Mouse (Mus musculus) heart, postnatal 36 days (tissue): ENCODE measurements around the gene Rps8. TPM values are rescaled to one million over a fixed set of nuclear protein-coding genes. Genes with fewer than 3 reads are reported as not detected.

Source experiments
- DNase-seq, 2 experiments: peaks; one replicate each; pipeline ENCODE4 v3.0.0; 2021 to 2022
- intact Hi-C: fragments of 180-260 bp; cut with DNase I; formaldehyde crosslinking; loops from one replicate; pipeline ENCODE4 v1.15.1; 2025
- total RNA-seq, 2 experiments: library from RNA; stranded (reverse); gene quantifications; 2 replicates each; pipeline ENCODE4 v1.2.3; 2021

Rps8 gene
- total RNA-seq, 2 experiments from 2014 or later: 550 to 602 TPM

DNA sequence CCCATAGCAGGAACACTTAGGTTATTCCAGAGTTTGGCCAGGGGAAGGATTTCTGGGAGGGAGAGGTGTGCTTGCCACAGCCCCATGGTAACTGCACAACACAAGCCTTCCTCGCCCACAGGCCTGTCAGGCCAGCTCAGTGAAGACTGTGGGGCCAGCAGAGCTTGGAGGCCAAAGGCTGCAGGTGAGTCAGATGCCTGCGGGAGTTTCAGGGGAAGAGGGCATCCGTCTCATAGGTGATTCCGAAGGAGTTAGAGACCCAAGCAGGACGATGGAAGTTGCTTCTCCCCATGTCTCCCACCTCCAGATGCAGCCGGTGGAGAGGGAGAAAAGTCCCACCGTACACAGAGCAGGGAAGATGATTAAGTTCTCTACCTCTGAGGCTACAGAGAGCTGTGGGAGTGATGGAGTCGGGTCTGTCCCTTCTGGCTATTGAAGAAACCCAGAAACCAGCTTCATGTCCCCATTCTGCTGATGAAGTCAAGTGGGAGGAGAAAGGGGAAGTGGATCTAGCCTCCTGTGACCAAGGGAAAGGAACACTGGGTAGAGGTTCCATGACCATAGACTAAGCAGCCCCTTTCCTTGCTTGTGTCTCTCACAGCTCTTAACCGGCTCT, 29.3 kb downstream of the Rps8 start, which contains the start of gene Tctex1d4:
TSS of gene Tctex1d4 (plus strand) at position 120 of the 616 bp plus-strand sequence.
- DNase-seq: peak; percentile 28 to 30
- intact Hi-C loops: no loop called here

DNA sequence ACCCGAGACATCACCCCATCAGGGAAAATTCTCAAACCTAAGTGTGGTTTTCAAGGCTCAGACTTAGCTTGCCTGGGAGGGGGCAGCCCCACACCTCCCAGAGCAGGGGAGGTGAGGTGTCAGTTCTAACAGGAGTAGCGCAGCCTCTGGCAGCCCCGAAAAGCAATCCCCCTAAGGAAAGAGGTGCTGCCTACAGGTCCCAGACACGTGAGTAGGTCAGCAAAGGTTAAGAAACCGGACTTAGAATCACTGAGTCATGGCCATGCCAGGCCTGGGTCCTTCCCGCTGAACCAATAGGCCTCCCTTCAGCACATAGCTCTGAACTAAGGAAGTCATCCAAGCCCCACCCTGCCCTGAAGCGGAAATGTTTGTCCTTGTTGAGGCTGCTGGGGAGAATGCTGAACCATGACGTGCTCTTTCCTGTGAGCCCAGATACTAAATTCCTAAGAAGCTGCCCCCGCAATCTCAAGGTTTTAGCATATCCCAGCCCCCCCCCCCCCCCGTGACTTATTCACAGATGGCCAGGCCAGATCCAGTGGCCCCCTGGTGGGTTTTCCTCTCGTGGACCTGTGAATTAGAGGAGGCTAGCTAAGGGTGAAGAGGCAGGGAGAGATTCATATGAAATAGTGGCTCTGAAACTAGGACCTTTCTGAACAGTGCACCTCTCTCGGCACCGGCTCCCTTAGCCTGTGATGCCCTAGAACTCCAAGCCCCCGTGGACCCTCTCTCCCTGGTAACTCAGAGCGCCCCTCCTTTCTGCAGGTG, 30.0 kb downstream of the Rps8 start:
- intact Hi-C loops: no loop called here
- peak; percentile 80 to 82 for DNase-seq

DNA sequence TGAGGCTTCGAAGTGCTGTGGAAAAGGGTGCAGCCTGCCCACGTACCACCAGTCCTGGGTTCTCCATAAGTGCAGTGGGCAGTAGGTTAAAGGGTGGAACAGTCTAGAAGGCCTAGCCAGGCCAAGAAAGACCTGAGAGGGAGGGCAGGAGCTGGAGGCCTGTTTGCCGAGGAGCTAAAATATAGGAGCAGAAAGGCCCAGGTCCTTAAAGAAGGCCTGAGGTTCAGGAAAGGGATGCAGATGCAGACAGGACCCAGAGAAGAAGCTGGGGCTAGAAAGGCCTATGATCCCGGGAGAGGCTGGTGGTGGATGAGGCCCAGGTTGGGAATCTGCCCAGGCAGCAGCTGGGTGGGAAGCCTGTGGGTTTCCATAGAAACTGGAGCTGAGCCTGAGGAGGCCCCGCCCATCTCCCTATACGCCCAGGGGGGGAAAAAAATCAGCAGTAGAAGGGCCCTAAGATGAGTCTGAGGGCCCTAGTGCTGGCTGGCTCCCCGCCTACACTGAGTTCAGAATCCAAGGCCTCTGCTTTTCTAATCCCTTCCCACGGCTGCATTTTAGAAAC, 30.6 kb downstream of the Rps8 start, which contains the start of gene Btbd19:
TSS of gene Btbd19 (minus strand) at position 378 of the 562 bp plus-strand sequence.
- peak; percentile 79 to 81 for DNase-seq
- intact Hi-C loops: no loop called here

GRCm38 (mm10) chr4:117124518-117125347, 31.3 kb downstream of the Rps8 start:
- intact Hi-C loops: no loop called here
- DNase-seq: peak; percentile 40 to 66

DNA sequence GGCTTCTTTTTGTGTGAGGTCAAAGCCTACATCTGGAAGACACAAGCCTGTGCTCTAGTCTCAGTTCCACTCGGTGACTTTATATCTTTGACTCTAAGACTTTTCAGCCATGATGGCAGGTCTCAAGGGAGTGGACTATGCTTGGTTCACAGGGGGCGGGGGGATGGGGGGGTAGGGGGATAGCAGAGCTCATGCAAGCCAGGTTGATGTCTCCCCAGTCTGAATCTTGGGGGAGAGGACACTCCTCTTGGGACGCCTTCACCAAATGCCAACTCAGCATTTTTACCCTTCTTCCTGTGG, 31.9 kb downstream of the Rps8 start:
- intact Hi-C loops: no loop called here
- DNase-seq: no peak

GRCm38 (mm10) chr4:117123546-117124217, 32.4 kb downstream of the Rps8 start:
- DNase-seq: no peak
- intact Hi-C loops: no loop called here

DNA sequence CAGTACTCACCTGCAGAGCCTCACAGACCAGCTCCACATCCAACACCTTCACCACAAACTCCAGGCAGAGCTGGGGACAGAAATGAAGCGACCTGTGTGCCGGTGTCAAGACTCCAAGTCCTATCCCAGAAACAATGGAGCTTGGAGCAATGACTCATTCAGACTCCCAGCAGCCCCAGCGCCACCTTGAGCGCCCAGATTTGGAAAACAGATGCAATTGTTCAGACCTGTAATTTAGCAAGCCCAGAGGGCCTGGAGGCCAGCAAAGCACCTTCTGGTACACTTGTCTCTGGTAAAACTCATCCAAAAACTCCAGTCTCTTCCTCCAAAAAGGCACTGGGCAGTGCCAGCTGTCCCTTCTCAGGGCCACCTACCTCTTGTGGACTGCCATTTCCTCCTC, 33.8 kb downstream of the Rps8 start:
- no peak for DNase-seq
- intact Hi-C loops: no loop called here

GRCm38 (mm10) chr4:117120445-117121414, 35.3 kb downstream of the Rps8 start:
- intact Hi-C loops: loop anchor here (2.0 kb wide), 1 partner anchor 18 kb away; no protein-coding TSS in a partner anchor
- peak; percentile 91 for DNase-seq

DNA sequence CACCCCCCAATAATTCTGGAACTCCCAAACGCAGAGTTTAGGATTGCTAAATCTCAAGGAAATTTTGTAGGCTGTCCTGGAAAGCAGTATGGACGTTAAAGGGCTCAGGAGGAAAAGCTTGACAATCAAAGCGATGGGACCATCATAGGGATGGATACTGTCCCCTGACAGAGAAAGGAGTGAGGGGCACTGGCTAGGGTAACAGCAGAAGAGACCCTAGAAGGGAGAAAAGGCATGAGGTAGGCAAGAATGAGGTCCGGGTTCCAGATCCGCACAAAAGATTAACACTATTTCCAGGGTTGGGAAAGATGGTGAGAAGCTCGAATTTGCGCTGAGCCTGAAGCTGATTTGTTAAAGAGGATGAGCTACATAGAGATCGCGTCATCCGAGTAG, 36.0 kb downstream of the Rps8 start:
- no peak for DNase-seq
- intact Hi-C loops: loop anchor here (2.0 kb wide), 1 partner anchor 19 kb away; no protein-coding TSS in a partner anchor

- intact Hi-C loops: loop anchor here (2.0 kb wide), 1 partner anchor 19 kb away; no protein-coding TSS in a partner anchor
- no peak for DNase-seq
These were observed 36.4 kb downstream of the Rps8 start for GRCm38 (mm10) chr4:117119636-117120035.

GRCm38 (mm10) chr4:117117931-117118330, 38.1 kb downstream of the Rps8 start:
- intact Hi-C loops: no loop called here
- DNase-seq: no peak

DNA sequence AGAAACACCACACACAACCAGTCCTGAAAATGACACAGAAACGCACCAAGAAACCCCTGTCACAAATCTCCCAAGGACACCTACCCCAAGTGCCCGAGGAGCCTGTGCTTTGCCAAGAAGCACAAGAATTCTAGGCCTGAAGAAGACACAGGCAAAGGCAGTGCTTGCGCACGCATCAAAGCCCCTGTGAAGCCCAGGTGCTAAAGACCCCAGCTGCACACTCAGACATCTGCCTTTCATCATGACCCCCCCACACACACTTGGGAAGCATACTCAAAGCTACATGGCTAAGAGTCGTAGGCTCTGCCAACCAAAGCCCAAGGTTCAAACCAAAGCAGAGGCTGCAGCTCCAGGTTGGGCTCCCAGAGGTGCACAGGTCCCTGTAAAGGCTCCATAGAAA, 40.5 kb downstream of the Rps8 start:
- intact Hi-C loops: no loop called here
- no peak for DNase-seq

- intact Hi-C loops: no loop called here
- DNase-seq: no peak
These were observed 42.8 kb downstream of the Rps8 start for GRCm38 (mm10) chr4:117113237-117113636.

DNA sequence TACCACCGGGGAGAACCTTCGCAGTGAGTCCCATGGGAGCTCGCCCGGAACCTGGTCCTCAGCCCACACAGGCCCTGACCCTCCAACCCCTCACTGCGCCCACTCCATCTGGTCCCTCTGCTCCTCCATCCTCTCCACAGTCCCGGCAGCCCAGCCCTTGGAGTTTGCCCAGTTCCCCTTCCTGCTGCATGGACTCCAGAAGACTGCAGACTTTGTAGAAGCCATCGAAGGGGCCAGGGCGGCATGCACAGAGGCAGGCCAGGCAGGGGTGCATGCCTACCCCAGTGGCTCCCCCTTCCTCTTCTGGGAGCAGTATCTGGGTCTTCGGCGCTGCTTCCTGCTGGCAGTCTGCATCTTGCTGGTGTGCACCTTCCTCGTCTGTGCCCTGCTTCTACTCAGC, 45.1 kb downstream of the Rps8 start:
- DNase-seq: no peak
- intact Hi-C loops: no loop called here

DNA sequence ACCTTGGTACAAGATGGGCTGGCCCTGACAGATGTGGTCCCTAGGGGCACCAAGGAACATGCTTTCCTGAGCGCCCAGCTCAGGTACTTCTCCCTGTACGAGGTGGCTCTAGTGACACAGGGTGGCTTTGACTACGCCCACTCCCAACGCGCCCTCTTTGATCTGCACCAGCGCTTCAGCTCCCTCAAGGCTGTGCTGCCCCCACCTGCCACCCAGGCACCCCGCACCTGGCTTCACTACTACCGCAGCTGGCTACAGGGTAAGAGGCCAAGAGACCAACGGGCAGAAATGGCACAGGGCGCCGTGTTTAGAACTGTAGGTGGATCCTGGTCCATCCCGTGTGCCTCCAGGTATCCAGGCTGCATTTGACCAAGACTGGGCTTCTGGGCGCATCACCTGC, 45.8 kb downstream of the Rps8 start:
- intact Hi-C loops: no loop called here
- DNase-seq: no peak

DNA sequence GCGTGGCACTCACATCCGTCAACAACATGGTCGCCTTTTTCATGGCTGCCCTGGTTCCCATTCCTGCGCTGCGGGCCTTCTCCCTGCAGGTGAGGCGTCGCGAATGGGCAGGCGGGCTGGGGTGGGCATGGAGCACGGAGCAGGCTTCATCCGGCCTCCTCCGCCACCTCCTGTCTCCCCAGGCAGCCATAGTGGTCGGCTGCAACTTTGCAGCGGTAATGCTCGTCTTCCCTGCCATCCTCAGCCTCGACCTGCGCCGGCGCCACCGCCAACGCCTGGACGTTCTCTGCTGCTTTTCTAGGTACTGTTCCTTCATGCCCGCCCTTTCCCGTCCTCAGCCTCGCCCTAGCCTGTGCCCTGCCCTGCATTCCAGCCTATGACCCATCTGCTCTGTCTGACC, 46.7 kb downstream of the Rps8 start:
- intact Hi-C loops: no loop called here
- DNase-seq: no peak

- DNase-seq: no peak
- intact Hi-C loops: no loop called here
These were observed 47.6 kb downstream of the Rps8 start for GRCm38 (mm10) chr4:117108524-117108849.

- intact Hi-C loops: no loop called here
- no peak for DNase-seq
These were observed 48.1 kb downstream of the Rps8 start for GRCm38 (mm10) chr4:117107813-117108523.

DNA sequence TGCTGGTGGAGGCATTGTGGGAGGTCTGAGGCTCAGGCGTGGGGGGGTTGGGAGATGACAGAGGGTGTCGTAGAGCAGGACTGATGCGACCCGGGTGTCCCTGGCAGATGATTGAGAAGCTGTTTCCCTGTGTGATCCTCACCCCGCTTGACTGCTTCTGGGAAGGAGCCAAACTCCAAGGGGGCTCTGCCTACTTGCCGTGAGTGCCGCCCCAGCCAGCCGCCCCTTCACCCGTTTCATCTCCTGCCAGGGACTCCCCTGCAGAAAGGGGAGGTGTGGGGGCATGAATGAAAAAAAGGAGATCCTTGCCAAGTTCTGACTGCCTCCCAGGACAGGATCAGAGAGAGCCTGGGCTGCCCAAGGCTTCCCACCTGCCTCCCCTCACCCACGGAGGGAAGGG, 50.9 kb downstream of the Rps8 start:
- intact Hi-C loops: no loop called here
- DNase-seq: no peak
